Mouse (Mus musculus) myocyte (in vitro differentiated cells): ENCODE measurements around the gene Alg9.
A peak's percentile ranks its signal among the peaks of the same experiment; 100 is the strongest.

ENCODE experiments used
- CEBPB ChIP-seq: IDR thresholded peaks from 2 replicates; pipeline ENCODE4 v1.6.1; 2011; ENCODE audit warnings: mild to moderate bottlenecking, moderate library complexity; ENCODE audit not compliant: poor library complexity, insufficient read depth, severe bottlenecking
- E2F4 ChIP-seq: IDR thresholded peaks from one replicate; pipeline ENCODE4 v1.6.1; 2011; ENCODE audit warnings: mild to moderate bottlenecking, control low read depth, moderate library complexity; ENCODE audit not compliant: insufficient read depth
- MAX ChIP-seq: IDR thresholded peaks from one replicate; pipeline ENCODE4 v1.6.1; 2011; ENCODE audit warnings: low read depth, mild to moderate bottlenecking, control low read depth
- MYOD1 ChIP-seq, 3 experiments: IDR thresholded peaks; one replicate each; pipeline ENCODE4 v1.6.1; 2011; ENCODE audit warnings: control low read depth in 2 of 3, low read depth in 2 of 3, mild to moderate bottlenecking in 2 of 3, moderate library complexity in 1 of 3; ENCODE audit not compliant: insufficient read length in 2 of 3, control insufficient read depth in 1 of 3
- MYOG ChIP-seq, 3 experiments: IDR thresholded peaks; one replicate each; pipeline ENCODE4 v1.6.1; 2011; ENCODE audit warnings: control low read depth in 2 of 3, low read depth in 2 of 3, mild to moderate bottlenecking in 2 of 3; ENCODE audit not compliant: insufficient read length in 2 of 3, control insufficient read depth in 1 of 3, insufficient read depth in 1 of 3
- POLR2A ChIP-seq: IDR thresholded peaks from one replicate; pipeline ENCODE4 v1.6.1; 2011; ENCODE audit warnings: low read depth, mild to moderate bottlenecking, control low read depth, moderate library complexity; ENCODE audit not compliant: insufficient read length
- POLR2AphosphoS2 ChIP-seq: IDR thresholded peaks from one replicate; pipeline ENCODE4 v1.6.1; 2011; ENCODE audit warnings: low read depth, control low read depth; ENCODE audit not compliant: insufficient read length
- REST ChIP-seq: IDR thresholded peaks from one replicate; pipeline ENCODE4 v1.6.1; 2011; ENCODE audit warnings: mild to moderate bottlenecking, control low read depth, moderate library complexity; ENCODE audit not compliant: insufficient read depth, insufficient read length
- SRF ChIP-seq: IDR thresholded peaks from one replicate; pipeline ENCODE4 v1.6.1; 2011; ENCODE audit warnings: low read depth; ENCODE audit not compliant: control insufficient read depth, insufficient read length
- TCF12 ChIP-seq: IDR thresholded peaks from one replicate; pipeline ENCODE4 v1.6.1; 2011; ENCODE audit warnings: mild to moderate bottlenecking, control low read depth; ENCODE audit not compliant: poor library complexity, insufficient read depth, severe bottlenecking
- TCF3 ChIP-seq: IDR thresholded peaks from one replicate; pipeline ENCODE4 v1.6.1; 2011; ENCODE audit warnings: low read depth, control low read depth; ENCODE audit not compliant: insufficient read length
- USF1 ChIP-seq: IDR thresholded peaks from one replicate; pipeline ENCODE4 v1.6.1; 2011; ENCODE audit warnings: low read depth, mild to moderate bottlenecking, control low read depth, moderate library complexity

DNA sequence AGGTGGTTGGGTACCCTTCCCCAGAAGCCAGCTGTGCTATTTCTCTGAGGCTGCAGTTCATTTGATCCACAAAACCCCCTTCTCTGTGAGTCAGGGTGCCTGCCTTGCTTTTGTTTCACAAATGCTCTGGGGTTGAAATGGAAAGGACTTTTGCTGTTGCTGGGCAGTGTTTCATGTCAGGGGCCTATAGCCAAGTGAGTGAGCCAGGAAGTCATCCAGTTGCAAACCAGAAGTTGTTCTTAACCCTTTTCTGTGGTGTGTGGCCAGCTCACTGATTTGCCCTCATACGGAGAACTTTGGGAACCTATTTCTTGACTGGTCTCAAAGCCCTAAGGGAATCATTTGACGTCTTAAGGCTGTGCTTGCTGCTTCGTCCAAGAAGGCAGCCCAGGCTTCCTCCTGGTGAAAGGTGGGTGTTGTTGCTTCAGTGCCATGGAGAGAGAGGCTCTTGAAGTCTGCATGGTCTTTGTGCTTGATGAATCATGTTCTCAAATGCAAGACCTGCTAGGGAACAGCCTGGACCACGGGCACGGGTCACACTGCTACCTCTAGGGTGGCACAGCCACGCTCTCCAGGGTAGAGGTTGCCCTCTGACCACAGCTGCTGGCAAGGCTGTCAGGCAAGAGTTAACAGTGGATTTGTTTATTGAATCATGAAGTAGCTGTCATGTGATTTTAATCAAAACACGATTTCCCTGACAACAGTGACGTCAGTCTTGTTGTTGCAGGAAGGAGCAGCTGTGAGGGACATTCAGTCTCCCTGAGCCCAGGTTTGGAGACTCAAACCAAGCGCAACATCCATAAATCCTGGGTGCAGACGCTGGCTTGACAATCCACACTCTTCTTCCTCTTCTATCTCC, 110.2 kb downstream of the Alg9 start:
- peak; percentile 56 for TF ChIP-seq USF1
- no peak for TF ChIP-seq POLR2A
- TF ChIP-seq REST, result no peak
- no peak for TF ChIP-seq MYOG (IDR thresholded peaks at IDR 0.05; ENCODE audit: control insufficient read depth in 1 of 3, insufficient read depth in 1 of 3, insufficient read length in 2 of 3, low read depth in 2 of 3)
- no peak for TF ChIP-seq TCF3
- TF ChIP-seq MAX, result no peak
- TF ChIP-seq CEBPB, result no peak
- no peak for TF ChIP-seq TCF12
- TF ChIP-seq E2F4, result no peak
- no peak for TF ChIP-seq MYOD1 (IDR thresholded peaks at IDR 0.05; ENCODE audit: control insufficient read depth in 1 of 3, insufficient read length in 2 of 3, low read depth in 2 of 3)
- no peak for TF ChIP-seq POLR2AphosphoS2
- TF ChIP-seq SRF, result no peak
